Mouse (Mus musculus) erythroid progenitor cell, adult 5-6 weeks (primary cell): ENCODE data around the gene Ltbp2. TPM values are rescaled to one million over a fixed set of nuclear protein-coding genes. Genes with fewer than 3 reads are reported as not detected.

Source experiments
- ATAC-seq: replicated peaks from 2 replicates; pipeline ENCODE4 v1.8.0; 2016; ENCODE audit warnings: moderate number of reproducible peaks, mild to moderate bottlenecking, moderate TSS enrichment, inconsistent platforms; ENCODE audit not compliant: poor library complexity, low FRiP score, severe bottlenecking
- total RNA-seq, 2 experiments: library from RNA; stranded (forward) in 1 of 2; stranded (reverse) in 1 of 2; fragments of 150-400 nt in 1 of 2; fragments of 186-747, 209-891 nt in 1 of 2; gene quantifications; 2 replicates each; pipeline versions ENCODE4 v1.2.3 to v1.2.4; 2015 to 2017; ENCODE audit warnings: low replicate concordance in 2 of 2

Ltbp2 gene
- 1.3 TPM in 1 of 2 replicates, not detected in the other for total RNA-seq (2015; ENCODE audit: low replicate concordance)
- 0.77 and 3.3 TPM in 2 replicates for total RNA-seq (2017; ENCODE audit: low replicate concordance)

GRCm38 (mm10) chr12:84876481-84877121 is at the start of gene Ltbp2:
Gene Ltbp2, minus strand, starts transcription at chr12:84876532.
- peak; percentile 80 for ATAC-seq

GRCm38 (mm10) chr12:84924324-84924723 is 48.0 kb upstream of the Ltbp2 start:
- ATAC-seq: no peak

GRCm38 (mm10) chr12:84921881-84922419 is 45.6 kb upstream of the Ltbp2 start:
- ATAC-seq: no peak

DNA sequence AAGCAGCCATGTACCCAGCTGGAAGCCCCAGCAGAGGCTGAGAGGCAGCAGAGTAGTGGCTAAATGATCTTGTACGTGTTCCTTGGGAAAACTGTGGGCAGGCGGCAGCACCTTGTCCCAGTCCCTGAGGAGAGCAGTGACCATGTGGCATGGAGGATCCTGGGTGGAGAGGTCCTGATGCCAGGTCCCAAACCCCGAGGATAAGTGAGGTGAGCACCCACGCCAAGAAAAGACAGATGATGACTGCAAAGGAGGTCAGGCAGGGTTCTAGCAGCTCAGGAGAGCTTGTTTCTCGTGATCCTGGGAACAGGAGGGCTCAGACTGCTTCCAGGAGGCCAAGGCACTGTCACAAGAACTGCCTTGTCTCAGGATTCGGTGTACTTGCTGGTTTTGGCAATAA is 42.5 kb upstream of the Ltbp2 start:
- no peak for ATAC-seq

GRCm38 (mm10) chr12:84917799-84918198 is 41.5 kb upstream of the Ltbp2 start:
- no peak for ATAC-seq

DNA sequence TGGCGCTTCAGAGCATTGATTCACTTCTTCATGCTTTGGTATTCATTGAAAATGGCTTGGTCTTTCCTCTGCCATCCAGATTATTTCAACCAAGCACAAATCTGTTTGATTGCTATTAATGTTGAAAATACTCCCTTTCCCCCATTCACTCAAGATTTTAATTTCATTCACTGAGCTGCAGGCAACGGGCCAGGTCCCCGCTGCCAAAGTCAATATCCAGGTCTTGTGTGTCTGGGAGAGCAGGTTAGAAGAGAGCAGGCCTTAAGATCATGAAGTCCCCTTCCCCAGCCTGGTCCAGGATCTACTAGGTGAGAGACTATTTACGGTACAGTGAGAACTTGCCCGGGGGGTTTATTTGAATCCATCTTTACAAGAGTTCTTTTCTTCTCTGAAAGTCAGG is 38.6 kb upstream of the Ltbp2 start:
- no peak for ATAC-seq

DNA sequence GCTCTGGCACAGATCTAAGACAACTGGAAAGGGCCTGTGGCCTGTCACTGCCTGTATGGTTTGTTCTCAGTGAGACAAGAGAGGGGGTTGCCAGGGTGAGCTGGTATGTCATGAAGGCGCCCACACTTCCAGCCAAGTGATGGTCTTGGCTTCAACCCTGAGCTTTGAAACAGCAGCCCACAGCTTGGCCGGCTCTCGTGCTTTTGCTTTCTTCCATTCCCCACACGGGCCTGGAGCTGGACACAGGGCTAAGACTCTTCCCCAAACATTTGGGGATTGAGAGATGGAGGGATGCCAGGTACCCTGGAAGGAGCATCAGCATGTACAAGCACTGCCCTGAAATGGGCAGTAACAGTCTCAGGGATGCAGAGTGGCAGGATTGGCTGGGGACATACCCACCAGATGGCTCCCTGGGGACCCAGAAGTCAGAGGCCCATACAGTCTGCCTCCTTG is 36.3 kb upstream of the Ltbp2 start:
- ATAC-seq: no peak

- ATAC-seq: no peak
These were observed 35.3 kb upstream of the Ltbp2 start for GRCm38 (mm10) chr12:84911640-84912039.

DNA sequence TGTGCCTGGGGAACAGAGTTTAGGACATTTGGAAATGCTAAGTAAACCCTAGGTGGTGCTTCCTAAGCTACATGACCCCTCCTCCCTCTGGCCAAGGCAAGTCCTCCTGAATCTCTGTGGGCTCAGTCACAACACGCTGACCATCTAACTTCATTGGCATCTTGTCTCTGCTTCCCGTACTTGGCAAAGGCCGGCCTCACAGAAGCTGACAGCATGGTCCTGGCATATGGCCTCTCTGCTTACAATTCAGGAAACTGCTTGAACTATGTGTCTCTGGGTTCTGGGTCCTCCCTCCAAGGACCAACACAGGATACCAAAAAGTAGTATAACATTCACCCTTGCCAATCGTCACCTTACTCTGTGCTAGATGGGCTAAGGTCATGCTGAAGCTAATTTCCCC is 33.7 kb upstream of the Ltbp2 start:
- no peak for ATAC-seq

- ATAC-seq: no peak
These were observed 31.5 kb upstream of the Ltbp2 start for GRCm38 (mm10) chr12:84907627-84908480.

- no peak for ATAC-seq
These were observed 30.8 kb upstream of the Ltbp2 start for GRCm38 (mm10) chr12:84907024-84907626.

- ATAC-seq: no peak
These were observed 28.1 kb upstream of the Ltbp2 start for GRCm38 (mm10) chr12:84904399-84904798.

GRCm38 (mm10) chr12:84900317-84900716 is 24.0 kb upstream of the Ltbp2 start:
- no peak for ATAC-seq

- ATAC-seq: no peak
These were observed 21.0 kb upstream of the Ltbp2 start for GRCm38 (mm10) chr12:84897322-84897721.

DNA sequence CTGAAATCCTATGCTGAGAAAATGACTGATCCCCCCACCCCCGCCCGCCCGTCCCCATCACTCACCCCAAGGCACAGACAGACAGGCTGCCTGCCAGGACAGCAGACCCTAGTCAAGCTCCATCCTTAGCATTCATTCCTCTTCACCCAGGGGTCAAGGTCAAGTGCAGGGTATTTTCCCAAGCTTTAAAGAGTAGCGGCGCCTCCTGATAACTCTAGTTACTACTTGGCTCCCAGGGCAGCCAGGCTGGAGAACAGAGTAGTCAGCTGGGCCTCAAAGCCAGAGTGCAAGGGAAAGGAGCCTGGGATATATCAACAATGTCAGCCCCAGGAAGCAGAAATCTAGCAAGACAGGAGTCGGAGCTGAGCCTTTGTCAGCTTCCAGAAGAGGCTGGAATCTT is 19.9 kb upstream of the Ltbp2 start:
- no peak for ATAC-seq

- ATAC-seq: no peak
These were observed 17.6 kb upstream of the Ltbp2 start for GRCm38 (mm10) chr12:84893648-84894628.

DNA sequence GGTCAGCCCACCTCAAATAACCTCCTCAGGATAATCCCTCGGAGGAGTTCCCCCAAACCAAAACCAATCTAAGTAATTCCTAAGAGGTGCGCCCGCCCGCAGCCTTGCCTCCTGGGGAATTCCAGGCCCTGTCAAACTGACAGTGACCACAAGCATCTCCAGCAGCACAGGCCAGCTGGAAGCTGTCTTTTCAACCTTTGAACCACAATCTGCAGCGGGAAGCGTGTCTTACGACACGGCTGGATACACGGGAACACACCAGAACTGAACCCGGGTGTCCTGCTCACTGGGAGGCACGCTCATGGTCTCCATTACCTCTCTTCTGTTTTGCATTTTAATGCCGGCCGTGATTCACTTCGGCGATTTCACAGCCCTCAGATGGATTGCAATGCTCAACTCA is 14.0 kb upstream of the Ltbp2 start:
- no peak for ATAC-seq

DNA sequence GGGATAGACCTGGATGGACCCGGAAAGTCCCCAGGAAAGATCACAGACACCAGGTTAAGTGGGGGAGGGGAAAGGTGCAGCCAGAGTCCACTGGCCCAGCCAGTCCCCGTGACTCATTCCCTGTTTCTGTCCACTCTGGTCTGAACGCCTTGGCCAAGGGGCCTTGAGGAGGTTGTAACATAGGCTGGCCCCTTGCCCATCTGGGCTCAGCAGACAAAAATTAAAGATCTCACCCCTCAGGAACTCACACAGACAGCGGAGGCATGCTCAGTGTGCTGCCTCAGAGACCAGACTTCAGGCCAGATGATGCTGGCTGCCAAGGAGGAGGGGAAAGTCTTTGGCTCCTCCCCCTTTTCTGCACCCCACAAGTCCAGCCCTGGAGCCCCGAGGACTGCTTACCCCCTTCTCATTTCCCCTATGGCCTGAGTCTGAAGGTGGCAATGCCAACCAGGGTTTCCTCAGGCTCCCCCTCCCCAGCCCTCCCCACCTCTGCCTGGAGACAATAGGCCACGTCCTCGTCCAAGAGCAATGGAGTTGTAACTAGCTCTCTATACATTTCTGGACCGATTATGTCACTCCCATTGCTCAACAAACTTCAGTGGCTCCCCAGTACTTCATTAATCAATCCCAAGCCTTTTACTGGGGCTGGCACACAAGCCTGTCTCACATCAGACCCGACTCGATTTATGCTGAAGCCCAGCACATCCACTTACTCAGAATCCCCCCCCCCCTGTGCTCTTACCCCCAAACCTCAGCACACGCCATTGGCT is 9.0 kb upstream of the Ltbp2 start:
- no peak for ATAC-seq
